Mouse (Mus musculus) ES-E14 (cell line): Measurements from ENCODE around the gene Gm17416.

ENCODE experiments used
- CHD2 ChIP-seq: IDR thresholded peaks from 2 replicates; pipeline ENCODE4 v1.6.1; 2014; ENCODE audit warnings: mild to moderate bottlenecking, low read depth, low read length, inconsistent platforms
- HCFC1 ChIP-seq: IDR thresholded peaks from 2 replicates; pipeline ENCODE4 v1.6.1; 2012; ENCODE audit warnings: low read length, inconsistent platforms, borderline replicate concordance; ENCODE audit not compliant: insufficient read depth
- MAFK ChIP-seq: IDR thresholded peaks from 2 replicates; pipeline ENCODE4 v1.6.1; 2014; ENCODE audit warnings: mild to moderate bottlenecking, low read depth, low read length, inconsistent platforms; ENCODE audit not compliant: insufficient read depth
- ZC3H11A ChIP-seq: IDR thresholded peaks from 2 replicates; pipeline ENCODE4 v1.6.1; 2012; ENCODE audit warnings: low read depth, mild to moderate bottlenecking, inconsistent platforms, low read length, borderline replicate concordance
- ZNF384 ChIP-seq: IDR thresholded peaks from 2 replicates; pipeline ENCODE4 v1.6.1; 2012; ENCODE audit warnings: low read depth, low read length, inconsistent platforms

DNA sequence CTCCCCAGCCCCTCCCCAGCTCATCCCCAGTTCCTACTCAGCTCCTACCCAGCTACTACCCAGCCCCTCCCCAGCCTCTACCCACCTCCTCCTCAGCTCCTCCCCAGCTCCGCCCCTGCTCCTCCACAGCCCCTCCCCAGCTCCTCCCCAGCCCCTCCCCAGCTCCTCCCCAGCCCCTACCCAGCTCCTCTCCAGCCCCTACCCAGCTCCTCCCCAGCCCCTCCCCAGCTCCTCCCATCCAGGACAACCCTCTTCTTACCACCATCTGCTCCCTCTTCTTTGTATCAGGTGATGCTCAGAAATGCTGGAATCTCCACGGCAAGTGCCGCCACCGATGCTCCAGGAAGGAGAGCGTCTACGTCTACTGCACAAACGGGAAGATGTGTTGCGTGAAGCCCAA, 43.1 kb downstream of the Gm17416 start:
- TF ChIP-seq ZNF384: no peak
- no peak for TF ChIP-seq MAFK
- TF ChIP-seq HCFC1: no peak
- no peak for TF ChIP-seq ZC3H11A
- no peak for TF ChIP-seq CHD2
